Mouse (Mus musculus): Measurements from ENCODE around the gene Apol9b. TPM values are rescaled to one million over a fixed set of nuclear protein-coding genes. Genes with fewer than 3 reads are reported as not detected.

Gene Apol9b
- total and polyA plus RNA-seq, 3 experiments, result not detected

GRCm38 (mm10) chr15:77770341-77770740, 41.5 kb downstream of the Apol9b start:
- TF ChIP-seq UBTF (IDR thresholded peaks at IDR 0.05; ENCODE audit: low read depth, low read length), result no peak
- TF ChIP-seq CTCF (conservative IDR thresholded peaks at IDR 0.05 in 1 of 2, IDR thresholded peaks at IDR 0.05 in 1 of 2; ENCODE audit: low read depth in 2 of 2, low read length in 2 of 2), result no peak
- TF ChIP-seq ZMIZ1 (IDR thresholded peaks at IDR 0.05; ENCODE audit: low read depth, low read length), result no peak
- TF ChIP-seq CHD2 (IDR thresholded peaks at IDR 0.05; ENCODE audit: low read length), result no peak
- no peak for TF ChIP-seq USF1 (IDR thresholded peaks at IDR 0.05; ENCODE audit: low read depth, low read length)
- TF ChIP-seq KAT2A (IDR thresholded peaks at IDR 0.05; ENCODE audit: insufficient replicate concordance, low read length), result no peak
- no peak for TF ChIP-seq ZKSCAN1 (IDR thresholded peaks at IDR 0.05; ENCODE audit: borderline replicate concordance, low read depth, low read length)
- H3K4me2 ChIP-seq (ENCODE audit: insufficient read depth, low read depth, poor library complexity, severe bottlenecking), result no peak overlapping the region
- H3K9me3 ChIP-seq (replicated peaks; ENCODE audit: low read length), result no peaks in the 10 kb centered on the region
- peaks cover 0 to 4% of the 10 kb centered on the region in 2 experiments; a peak in 1 of 4 replicates for H3K4me1 ChIP-seq (ENCODE audit: control insufficient read depth in 1 of 2, insufficient read depth in 2 of 2)
- in situ Hi-C loops (cut with MboI; ENCODE audit: low pct_ligation_motif_present, low pct_unique_long_range_greater_than_20kb, low sequenced_read_pairs) (loop anchor here (10.0 kb wide), 1 partner anchor 144 kb away; no protein-coding TSS in a partner anchor), dilution Hi-C loops (cut with MboI; ENCODE audit: extremely low pct_ligation_motif_present, extremely low pct_unique_long_range_greater_than_20kb, low sequenced_read_pairs) (no loop called here)
- peaks cover 94 to 99% of the 10 kb centered on the region in 2 experiments for H3K36me3 ChIP-seq (replicated peaks in 1 of 2; ENCODE audit: control insufficient read depth in 1 of 2, insufficient read depth in 1 of 2, low read length in 1 of 2)
- DNase-seq (ENCODE audit: extremely low read depth), result no peak
- no peak overlapping the region for H3K4me3 ChIP-seq (replicated peaks in 1 of 3; ENCODE audit: low read depth in 2 of 3, low read length in 2 of 3, poor library complexity in 1 of 3)
- H3K9ac ChIP-seq (ENCODE audit: insufficient read depth, low read depth), result no peak overlapping the region
- H3K27me3 ChIP-seq (replicated peaks), result no peaks in the 10 kb centered on the region
- H3K27ac ChIP-seq (ENCODE audit: insufficient read depth, low read depth), result no peak overlapping the region
- H3K79me2 ChIP-seq (replicated peaks; ENCODE audit: control insufficient read depth, extremely low read depth, insufficient read depth, poor library complexity, severe bottlenecking), result no peaks in the 10 kb centered on the region

- in situ Hi-C loops (cut with MboI; ENCODE audit: low pct_ligation_motif_present, low pct_unique_long_range_greater_than_20kb, low sequenced_read_pairs), result loop anchor here (10.0 kb wide), 1 partner anchor 144 kb away; no protein-coding TSS in a partner anchor
These were observed 42.1 kb downstream of the Apol9b start for GRCm38 (mm10) chr15:77770942-77771341.

More at GRCm38 (mm10) chr15:77770942-77771341, 42.1 kb downstream of the Apol9b start:
- Histone ChIP-seq H3K27me3 (replicated peaks) (no peaks in the 10 kb centered on the region), H3K9me3 (replicated peaks; ENCODE audit: low read length) (no peaks in the 10 kb centered on the region), H3K4me1 (ENCODE audit: control insufficient read depth in 1 of 2, insufficient read depth in 2 of 2) (peaks cover 0 to 4% of the 10 kb centered on the region in 2 experiments; a peak in 1 of 4 replicates), H3K9ac (ENCODE audit: insufficient read depth, low read depth) (no peak overlapping the region), H3K27ac (ENCODE audit: insufficient read depth, low read depth) (no peak overlapping the region), H3K79me2 (replicated peaks; ENCODE audit: control insufficient read depth, extremely low read depth, insufficient read depth, poor library complexity, severe bottlenecking) (no peaks in the 10 kb centered on the region), H3K36me3 (replicated peaks in 1 of 2; ENCODE audit: control insufficient read depth in 1 of 2, insufficient read depth in 1 of 2, low read length in 1 of 2) (peaks cover 94 to 99% of the 10 kb centered on the region in 2 experiments), H3K4me3 (replicated peaks in 1 of 3; ENCODE audit: low read depth in 2 of 3, low read length in 2 of 3, poor library complexity in 1 of 3) (no peak overlapping the region), H3K4me2 (ENCODE audit: insufficient read depth, low read depth, poor library complexity, severe bottlenecking) (no peak overlapping the region)
- DNase-seq (ENCODE audit: extremely low read depth), result no peak
- TF ChIP-seq POLR2A (IDR thresholded peaks at IDR 0.05; ENCODE audit: low read depth, low read length), result no peak
- no peak for TF ChIP-seq POLR2AphosphoS2 (IDR thresholded peaks at IDR 0.05; ENCODE audit: low read depth, low read length)
- no peak for TF ChIP-seq JUND (conservative IDR thresholded peaks at IDR 0.05; ENCODE audit: low read depth, low read length)
- TF ChIP-seq MXI1 (IDR thresholded peaks at IDR 0.05; ENCODE audit: low read depth, low read length), result no peak
- TF ChIP-seq ZC3H11A (IDR thresholded peaks at IDR 0.05; ENCODE audit: low read depth, low read length), result no peak
- TF ChIP-seq ZMIZ1 (IDR thresholded peaks at IDR 0.05; ENCODE audit: low read depth, low read length), result no peak
- no peak for TF ChIP-seq PAX5 (IDR thresholded peaks at IDR 0.05; ENCODE audit: low read length)
- no peak for TF ChIP-seq JUN (IDR thresholded peaks at IDR 0.05; ENCODE audit: insufficient read depth, low read depth, low read length)
- TF ChIP-seq MAFK (IDR thresholded peaks at IDR 0.05; ENCODE audit: insufficient replicate concordance, low read length), result no peak
- no peak for TF ChIP-seq ZNF384 (IDR thresholded peaks at IDR 0.05; ENCODE audit: low read depth, low read length)
- no peak for TF ChIP-seq ZKSCAN1 (IDR thresholded peaks at IDR 0.05; ENCODE audit: borderline replicate concordance, low read depth, low read length)
- TF ChIP-seq RAD21 (IDR thresholded peaks at IDR 0.05; ENCODE audit: low read depth, low read length), result no peak
- no peak for TF ChIP-seq HCFC1 (IDR thresholded peaks at IDR 0.05; ENCODE audit: low read depth, low read length)
- TF ChIP-seq NELFE (IDR thresholded peaks at IDR 0.05; ENCODE audit: low read depth, low read length), result no peak
- dilution Hi-C loops (cut with MboI; ENCODE audit: extremely low pct_ligation_motif_present, extremely low pct_unique_long_range_greater_than_20kb, low sequenced_read_pairs), result no loop called here
